Mouse (Mus musculus) c-Kit-positive CD71-positive TER-119-negative erythroid progenitor cells, embryonic 14.5 days (primary cell): ENCODE data around the gene Ascl4.

Experiments
- DNase-seq: peaks from one replicate; pipeline ENCODE4 v3.0.0-alpha.2; 2013; ENCODE audit warnings: low read depth

The Ascl4 gene

GRCm38 (mm10) chr10:85927676-85928445, at the start of gene Ascl4:
TSS of gene Ascl4 (plus strand) at chr10:85927681.
- no peak for DNase-seq

- no peak for DNase-seq
These were observed 47.5 kb upstream of the Ascl4 start for GRCm38 (mm10) chr10:85879886-85880486.

- peak; percentile 98 for DNase-seq
These were observed 10.8 kb upstream of the Ascl4 start, which contains the start of gene Prdm4 for GRCm38 (mm10) chr10:85916498-85917309. TSS of gene Prdm4 (minus strand) at chr10:85917142.

- peak; percentile 34 for DNase-seq
These were observed 1.2 kb downstream of the Ascl4 start for GRCm38 (mm10) chr10:85928499-85929207.

DNA sequence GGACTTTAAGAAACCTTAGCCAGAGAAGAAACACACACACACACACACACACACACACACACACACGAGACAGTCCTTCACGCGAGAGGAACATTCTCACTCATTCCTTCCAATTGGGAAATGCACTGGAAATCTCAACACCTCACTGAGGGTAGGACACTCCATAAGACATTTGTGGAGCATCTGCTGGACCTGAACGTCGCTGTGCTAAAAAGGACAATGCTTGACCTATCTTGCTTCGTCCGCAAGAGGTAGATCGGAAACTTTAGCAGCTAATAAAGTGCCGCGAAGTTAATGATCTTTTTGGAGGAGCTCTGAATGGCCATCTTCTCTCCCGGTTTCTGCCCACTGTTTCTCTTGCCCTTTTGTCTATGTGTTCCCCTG, 1.7 kb downstream of the Ascl4 start:
- no peak for DNase-seq

DNA sequence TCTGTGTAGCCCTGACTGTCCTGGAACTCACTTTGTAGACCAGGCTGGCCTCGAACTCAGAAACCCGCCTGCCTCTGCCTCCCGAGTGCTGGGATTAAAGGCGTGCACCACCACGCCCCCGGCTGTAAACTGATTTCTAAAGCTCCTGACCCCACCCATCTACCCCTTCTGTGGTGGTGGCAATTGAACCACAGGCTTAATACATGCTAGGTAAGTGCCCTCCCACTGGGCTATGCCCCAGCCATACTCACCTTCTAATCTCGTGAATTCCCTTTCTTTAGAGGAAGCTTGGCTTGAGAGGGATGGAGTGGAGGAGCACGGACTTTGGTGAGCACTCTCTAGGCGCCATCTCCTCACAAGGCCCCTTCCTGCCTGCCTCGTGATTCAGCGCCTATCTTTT, 2.5 kb downstream of the Ascl4 start:
- no peak for DNase-seq

- no peak for DNase-seq
These were observed 8.9 kb downstream of the Ascl4 start for GRCm38 (mm10) chr10:85936280-85936965.

- no peak for DNase-seq
These were observed 21.2 kb downstream of the Ascl4 start for GRCm38 (mm10) chr10:85948483-85949196.

DNA sequence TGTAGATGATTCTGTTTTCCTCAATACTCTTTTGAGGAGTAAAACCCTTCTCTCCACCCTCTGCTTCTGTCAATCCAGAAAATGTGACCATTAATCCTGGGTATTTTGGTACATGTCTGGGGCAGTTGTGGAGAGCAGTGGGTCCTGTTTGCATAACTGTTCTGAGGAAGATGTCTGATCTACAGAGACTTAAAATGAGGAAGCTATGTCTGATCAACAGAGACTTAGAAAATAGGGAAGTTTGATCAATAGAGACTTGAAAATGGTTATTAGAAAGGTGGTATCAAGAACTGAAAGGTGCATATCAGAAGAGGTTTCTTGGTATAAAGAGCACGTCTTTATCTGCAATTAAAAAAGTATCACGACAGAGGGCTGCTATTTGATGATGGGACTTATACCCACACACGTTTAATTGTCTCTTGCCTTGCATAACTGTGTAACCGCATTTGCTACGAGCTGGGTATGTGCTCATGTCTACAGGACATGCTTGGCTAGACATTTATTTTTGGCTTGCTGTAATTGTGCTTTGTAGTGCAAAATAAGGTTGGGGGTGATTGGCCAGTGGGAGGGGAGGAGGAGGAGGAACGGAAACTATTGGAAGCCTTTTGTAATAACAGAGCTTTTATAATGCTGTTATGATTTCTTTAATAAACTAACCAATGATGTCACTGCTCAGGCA, 24.4 kb downstream of the Ascl4 start:
- no peak for DNase-seq

GRCm38 (mm10) chr10:85953401-85953800, 25.9 kb downstream of the Ascl4 start:
- no peak for DNase-seq

DNA sequence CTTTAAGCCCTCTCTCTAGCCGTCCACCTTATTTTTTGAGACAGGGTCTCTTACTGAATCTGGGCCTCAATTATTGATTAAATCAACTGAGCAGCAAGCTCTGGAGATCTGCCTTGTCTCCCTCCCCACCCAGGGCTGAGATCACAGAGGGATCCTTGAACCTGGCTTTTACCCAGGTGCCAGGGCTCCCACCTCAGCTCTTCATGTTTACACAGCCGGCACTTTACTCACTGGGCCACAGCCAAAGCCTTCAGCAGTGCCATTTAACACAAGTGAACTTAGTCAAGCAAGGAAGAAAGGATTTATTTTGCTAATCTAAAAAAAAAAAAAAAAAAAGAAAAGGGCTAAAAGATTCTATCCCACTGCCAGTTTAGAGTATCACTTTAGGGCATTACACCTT, 26.9 kb downstream of the Ascl4 start:
- DNase-seq = no peak

GRCm38 (mm10) chr10:85956871-85957419, 29.5 kb downstream of the Ascl4 start:
- peak; percentile 10 for DNase-seq

- peak; percentile 96 for DNase-seq
These were observed 30.0 kb downstream of the Ascl4 start, which contains the start of gene Rtcb for GRCm38 (mm10) chr10:85957464-85957950. TSS of gene Rtcb (minus strand) at chr10:85957823.

- DNase-seq = no peak
These were observed 35.4 kb downstream of the Ascl4 start for GRCm38 (mm10) chr10:85962897-85963296.

DNA sequence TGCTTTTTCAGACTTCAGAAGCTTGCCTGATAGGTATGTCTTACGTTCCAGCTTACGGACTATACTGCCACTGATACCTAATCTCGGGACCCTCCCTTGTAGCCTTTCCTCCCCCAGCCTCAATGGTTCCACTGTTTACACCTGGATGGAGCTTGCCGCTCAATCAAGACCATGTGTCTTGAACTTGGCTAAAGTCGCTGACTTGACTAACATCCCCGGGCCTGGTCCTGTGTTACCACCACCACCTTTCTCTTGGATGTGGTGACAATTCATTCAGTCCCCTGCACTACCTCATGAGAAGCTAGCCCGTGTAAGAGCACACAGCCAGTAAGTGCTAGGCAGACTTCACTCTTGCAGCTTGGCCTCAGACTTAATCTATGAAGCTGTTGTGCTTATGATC, 36.8 kb downstream of the Ascl4 start:
- no peak for DNase-seq

DNA sequence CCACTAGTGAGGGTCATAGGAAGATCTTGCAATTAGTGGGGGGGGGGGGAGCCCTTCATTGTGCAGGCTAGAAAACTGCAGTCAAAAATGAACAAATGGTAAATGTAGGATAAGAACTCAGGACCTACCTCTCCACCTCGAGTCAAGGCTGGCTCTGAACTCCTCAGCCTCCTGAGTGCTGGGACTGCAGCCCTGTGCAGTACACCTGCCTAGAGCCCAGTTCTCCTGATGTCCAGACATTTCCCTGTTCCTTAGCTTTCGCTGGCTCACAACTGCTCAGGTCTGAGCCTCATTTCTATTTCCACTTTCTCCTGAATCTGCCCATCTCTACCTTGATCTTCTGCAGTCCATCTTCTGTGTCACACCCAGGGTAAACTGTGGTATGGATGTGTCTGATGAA, 39.0 kb downstream of the Ascl4 start:
- DNase-seq = no peak

DNA sequence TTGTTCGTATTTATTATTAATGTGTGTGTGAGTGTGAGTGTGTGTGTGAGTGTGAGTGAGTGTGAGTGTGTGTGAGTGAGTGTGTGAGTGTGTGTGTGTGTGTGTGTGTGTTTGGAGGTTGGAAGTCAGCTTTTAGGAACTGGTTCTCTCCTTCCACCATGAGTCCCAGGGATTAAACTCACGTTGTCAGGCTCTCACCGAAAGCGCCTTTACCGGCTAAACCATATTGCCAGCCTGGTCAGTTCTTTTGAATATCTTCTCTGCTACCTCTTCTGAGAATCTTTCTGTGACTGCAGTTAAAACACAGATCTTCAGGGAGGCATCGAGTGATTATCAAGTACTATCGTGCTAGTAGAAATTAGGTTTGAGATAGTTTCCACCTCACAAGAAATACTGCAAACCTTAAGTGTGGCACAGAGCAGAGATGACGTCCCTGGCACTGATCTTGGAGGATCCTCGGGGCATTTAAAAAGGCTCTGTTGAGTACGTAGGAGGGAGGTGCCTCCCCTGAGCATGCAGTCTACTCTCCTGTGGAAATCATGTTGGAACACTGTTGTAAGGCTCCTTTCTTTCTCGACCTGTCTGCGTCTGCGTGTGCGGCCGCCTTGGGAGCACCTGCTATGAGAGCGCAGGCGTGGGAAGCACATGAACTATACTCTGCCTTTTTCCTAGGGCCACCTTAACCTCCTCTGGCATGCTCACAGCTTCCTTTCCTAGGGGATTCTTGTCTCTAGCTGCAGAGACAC, 40.1 kb downstream of the Ascl4 start:
- DNase-seq = no peak

DNA sequence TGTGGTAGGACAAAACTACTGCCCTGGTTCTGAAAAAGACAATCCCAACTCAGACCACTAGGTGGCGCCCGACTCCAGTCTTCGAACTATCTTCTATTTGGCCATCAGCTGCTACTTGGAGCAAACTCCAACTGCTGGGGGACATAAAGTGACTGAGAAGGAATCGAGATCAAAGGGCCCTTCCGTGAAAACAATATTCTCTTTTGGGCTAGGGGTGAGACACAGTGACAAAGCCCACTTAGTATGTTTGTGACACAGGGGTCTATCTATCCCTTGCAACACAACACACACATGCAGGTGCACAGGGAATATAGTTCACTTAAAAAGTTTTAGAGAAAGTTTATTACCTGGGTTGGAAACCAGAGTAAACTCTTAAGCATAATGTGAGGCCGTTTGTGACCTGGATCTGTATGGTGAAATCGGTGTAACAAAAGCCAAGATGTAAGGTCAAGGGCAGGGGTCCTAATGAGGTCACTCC, 40.7 kb downstream of the Ascl4 start:
- DNase-seq = peak; percentile 41

DNA sequence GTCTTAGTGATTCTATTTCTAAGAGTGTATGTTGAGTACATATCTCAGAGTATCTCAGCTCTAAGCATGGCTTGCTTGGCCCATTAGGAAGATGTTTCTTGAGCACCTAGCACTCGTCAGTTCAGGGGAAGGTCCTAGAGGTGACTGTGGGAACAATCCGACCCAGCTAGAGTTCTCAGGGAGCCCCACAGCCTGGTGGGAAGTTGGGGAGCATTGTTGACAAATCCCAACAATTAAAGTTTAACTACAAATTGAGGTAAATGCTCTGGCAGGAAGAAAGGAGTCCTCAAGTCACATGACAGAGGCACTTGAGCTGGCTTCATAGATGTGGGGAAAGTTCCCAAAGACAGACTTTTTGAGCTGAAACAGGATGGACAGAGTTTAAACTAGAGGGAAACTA, 41.2 kb downstream of the Ascl4 start:
- no peak for DNase-seq
